Mouse (Mus musculus): Measurements from ENCODE around the gene Nrsn2.

- no peak for TF ChIP-seq CTCF (IDR thresholded peaks at IDR 0.05; ENCODE audit: low read depth, low read length)
- TF ChIP-seq TAL1 (conservative IDR thresholded peaks at IDR 0.05; ENCODE audit: low read depth, low read length), result no peak
Observed at GRCm38 (mm10) chr2:152393225-152394017, 17.0 kb upstream of the Nrsn2 start.
